Mouse (Mus musculus) ES-Bruce4 (cell line): ENCODE measurements around the gene Agap1.

Experiments
- CTCF ChIP-seq: IDR thresholded peaks from one replicate; pipeline ENCODE4 v1.8.1; 2011; ENCODE audit warnings: low read depth, low read length
- EP300 ChIP-seq: IDR thresholded peaks from 2 replicates; pipeline ENCODE4 v1.6.1; 2011; ENCODE audit warnings: low read depth, low read length; ENCODE audit not compliant: insufficient read depth
- POLR2A ChIP-seq: IDR thresholded peaks from one replicate; pipeline ENCODE4 v1.8.1; 2011; ENCODE audit warnings: low read length; ENCODE audit not compliant: insufficient read depth

DNA sequence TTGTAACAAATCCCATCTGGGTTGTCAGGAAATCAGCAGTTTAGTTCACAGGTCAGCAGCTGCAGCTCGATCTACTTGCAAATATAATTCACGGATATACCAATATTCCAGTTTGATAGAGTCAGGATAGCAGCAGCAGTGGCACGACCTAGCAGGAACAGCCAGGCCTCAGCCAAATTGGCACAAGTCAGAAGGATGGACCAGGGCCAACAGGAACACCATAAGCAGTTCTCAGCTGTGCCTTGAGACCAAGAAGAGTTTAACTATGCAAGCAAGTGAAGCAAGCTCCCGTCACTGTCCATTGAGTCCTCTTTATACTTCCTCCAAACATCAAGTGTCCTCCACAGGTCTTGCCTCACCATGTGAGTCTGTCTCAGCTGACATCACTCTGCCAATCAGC lies 33.2 kb upstream of the Agap1 start:
- TF ChIP-seq CTCF (no peak), POLR2A (no peak), EP300 (no peak)
